Mouse (Mus musculus) mouse embryonic stem cell (cell line): ENCODE data around the gene Ndufa4l2.

Source experiments
- in situ Hi-C, 2 experiments: fragments of 300-500 bp; cut with MboI; formaldehyde crosslinking; loops; 1 replicate in 1 of 2; 3 replicates in 1 of 2; pipeline ENCODE4 v1.14.3; 2019 to 2020; ENCODE audit warnings: low sequenced_read_pairs in 2 of 2, low pct_unique_long_range_greater_than_20kb in 1 of 2, mixed read lengths in 1 of 2; ENCODE audit not compliant: unreplicated experiment in 1 of 2

Gene Ndufa4l2

DNA sequence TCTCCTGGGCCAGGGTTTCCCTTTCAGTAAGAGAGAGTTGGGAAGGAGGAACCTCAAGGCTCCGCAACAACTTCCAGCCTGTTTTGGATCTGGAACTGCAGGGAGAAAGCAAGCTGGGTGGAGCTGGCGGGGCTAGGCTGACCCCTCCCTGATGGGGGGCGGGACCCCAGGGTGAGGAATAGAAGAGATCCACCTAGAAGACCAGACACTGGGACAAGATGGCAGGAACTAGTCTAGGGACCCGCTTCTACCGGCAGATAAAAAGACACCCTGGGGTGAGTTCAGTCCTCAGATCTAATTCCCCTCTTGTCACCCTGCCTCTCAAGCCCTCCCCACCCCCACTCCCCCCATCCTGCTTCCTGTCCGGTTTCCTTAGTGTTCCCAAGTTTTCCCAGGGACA is at the start of gene Ndufa4l2:
Ndufa4l2 (plus strand) TSS at position 204 of the 400 bp plus-strand sequence.
- in situ Hi-C loops: no loop called here

DNA sequence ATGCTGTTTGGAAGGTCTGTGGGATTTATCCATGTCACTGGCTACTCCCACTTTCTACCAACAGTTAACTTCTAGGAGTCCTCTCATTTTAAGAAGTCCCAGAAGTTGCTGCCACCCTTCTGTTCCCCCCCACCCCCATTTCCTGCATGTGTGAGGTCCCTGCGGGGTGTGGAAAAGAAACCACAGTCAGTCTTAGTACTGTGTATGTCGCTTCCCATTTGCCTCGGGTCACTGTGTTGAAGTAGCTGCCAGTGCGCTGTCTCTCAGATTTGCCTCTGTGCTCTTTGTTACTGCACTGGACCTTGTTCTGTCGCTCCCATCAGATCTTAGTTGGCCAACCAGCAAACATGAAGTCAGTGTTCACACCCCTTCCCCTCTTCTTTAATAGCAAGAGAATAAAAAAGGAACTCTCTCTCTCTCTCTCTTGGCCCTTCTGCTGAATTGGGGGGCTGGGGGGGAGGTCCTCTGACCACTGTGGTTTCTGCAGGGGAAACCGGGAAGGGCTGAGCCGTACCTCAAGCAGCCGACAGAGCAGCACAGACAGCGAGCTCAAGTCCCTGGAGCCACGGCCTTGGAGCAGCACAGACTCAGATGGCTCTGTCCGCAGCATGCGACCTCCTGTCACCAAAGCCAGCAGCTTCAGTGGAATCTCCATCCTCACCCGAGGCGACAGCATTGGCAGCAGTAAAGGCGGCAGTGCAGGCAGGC is 43.3 kb upstream of the Ndufa4l2 start:
- in situ Hi-C loops: no loop called here

DNA sequence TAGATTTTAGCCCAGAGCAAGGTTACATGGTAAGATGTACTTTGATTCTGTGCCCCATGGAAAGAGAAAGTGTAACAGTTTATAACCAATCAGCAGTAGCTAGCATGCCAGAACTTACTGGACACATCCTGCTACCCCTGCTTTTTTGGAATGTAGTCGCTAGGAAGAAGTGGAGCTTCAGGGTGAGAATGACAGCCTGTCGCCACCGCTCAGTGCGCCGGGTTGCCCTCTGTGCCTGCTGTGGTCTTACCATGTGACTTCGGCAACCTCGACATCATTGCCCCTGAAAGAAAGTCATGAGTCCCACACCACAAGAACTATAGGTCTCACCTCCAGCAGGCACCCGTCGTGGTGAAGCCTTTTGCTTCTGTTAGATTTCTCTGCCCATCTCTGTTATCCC is 42.0 kb upstream of the Ndufa4l2 start:
- in situ Hi-C loops: no loop called here

DNA sequence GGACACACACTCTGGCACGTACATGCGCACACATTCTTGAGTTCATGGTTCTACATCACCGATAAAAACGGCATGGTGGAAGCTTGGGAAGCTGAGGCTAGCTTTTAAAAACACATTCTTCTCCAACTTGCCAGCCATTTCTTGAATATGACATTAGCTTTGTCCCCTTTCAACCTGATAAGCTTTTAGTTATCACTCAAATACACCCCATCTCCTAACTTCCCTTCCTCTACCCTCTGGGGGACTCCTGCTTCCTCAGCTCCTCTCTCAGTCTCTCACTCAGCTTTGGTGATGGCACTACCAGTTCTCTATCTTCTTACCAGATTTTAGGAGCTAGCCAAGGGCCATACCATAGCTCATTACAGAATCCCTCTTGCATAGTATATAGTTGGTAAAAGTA is 39.6 kb upstream of the Ndufa4l2 start:
- in situ Hi-C loops: no loop called here

DNA sequence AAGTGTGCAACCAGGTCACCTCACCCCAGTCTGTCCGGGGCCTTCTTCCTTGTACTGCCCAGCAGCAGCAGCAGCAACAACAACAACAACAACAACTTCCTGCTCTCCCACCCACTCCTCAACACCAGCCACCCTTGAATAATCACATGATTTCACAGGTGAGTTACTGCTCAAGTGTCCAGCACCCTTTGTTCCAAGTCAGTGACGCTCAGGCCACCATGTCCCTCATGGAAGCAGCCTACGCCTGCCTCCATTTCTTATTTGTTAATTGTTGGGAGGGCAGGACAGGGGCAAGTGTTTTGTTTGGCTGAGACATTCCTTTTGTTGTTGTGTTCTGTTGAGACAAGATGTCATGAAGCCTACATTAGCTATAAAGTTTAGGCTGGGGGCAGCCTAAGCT is 38.2 kb upstream of the Ndufa4l2 start:
- in situ Hi-C loops: no loop called here

DNA sequence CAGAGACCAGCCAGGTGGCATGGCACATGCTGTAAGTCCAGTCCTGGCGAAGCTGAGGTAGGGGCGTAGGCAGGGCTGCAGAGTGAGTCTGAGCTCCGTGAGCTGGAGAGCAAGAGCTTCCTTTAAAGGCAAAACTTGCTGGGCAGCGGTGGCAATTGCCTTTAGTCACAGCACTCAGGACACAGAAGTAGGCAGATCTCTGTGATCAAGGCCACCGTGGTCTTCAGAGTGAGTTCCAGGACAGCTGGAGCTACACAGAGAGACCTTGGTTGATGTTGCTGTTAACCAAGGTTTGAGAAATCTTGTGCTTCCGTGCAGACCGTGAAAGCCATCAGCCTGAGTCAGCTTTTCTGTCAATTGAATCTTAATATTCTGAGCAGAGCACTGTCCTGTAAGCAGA is 37.5 kb upstream of the Ndufa4l2 start:
- in situ Hi-C loops: no loop called here

DNA sequence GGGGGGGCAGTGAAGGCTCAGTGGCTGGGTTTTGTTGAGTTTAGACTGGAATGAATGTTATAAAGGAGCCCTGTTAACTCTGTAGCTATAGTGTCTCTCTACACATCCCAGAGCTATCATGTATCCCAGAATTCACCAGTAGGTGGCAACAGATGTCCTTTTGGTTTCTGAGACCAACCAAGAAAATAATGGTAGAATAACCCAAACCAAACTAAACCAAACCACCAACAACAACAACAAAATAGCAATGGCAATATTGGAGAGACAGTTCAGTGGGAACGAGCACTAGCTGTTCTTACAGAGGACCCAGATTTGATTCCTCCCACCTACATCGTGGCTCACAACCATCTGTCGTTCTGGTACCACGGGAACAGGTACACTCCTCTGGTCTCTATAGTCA is 35.6 kb upstream of the Ndufa4l2 start:
- in situ Hi-C loops: no loop called here

DNA sequence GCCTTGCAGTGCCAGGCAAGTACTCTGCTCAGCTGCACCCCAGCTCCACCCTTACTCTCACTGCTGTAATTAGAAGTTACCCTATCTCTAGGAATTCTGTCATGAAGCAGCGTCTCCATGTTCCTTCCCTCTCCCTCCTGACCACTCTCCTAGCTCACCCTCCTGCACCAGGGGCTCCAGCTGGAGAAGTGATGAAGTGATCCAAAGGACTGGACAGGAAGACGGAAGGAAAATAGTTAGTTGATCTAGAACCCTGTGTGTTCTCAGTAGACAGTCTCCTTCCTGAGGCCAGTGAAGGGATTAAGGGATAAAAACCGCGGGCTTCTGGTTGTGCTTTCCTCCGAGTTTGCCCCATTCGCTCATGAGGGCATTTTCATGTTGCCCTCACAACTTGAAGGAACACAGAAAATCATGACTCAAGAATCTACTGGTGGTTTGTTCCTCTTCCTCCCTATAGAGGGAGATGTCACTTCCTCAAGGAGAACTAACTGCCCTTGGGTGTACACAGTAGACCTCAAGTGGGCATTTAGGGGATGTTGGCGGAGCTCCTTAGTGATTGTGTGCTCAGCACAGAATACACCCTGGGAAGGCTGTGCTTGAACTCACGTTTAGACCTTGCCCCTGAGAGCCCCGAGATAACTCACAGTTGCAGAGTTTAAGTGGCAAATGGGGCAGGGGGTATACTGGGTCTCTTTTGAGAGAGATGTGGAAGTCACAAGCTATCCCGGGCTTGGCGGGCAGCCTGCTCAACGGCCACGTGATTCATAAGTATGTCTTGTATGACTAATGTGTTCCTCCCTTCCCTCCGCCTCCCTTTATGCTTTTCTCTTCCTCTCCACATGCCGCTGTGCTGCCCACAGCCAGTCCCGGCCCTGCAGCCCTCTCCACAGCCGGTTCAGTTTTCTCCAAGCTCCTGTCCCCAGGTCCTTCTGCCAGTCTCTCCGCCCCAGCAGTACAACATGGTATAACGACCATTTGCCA is 33.6 kb upstream of the Ndufa4l2 start:
- in situ Hi-C loops: no loop called here

DNA sequence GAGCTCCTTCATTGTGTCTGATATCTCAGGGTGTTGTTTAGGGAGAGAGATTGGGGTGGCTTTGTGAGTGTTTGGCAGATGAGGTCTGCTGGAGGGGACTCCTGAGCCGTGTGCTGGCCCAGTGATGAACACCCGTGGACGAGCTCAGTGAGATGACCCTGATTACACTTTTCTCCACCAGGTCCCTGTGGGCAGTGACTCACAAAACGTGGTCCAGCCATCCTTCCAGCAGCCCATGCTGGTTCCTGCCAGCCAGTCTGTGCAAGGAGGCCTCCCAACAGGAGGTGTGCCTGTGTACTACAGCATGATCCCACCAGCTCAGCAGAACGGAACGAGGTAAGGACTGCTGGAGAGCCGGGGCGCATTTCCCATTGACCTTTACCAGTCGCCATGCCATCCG is 29.5 kb upstream of the Ndufa4l2 start:
- in situ Hi-C loops: no loop called here

DNA sequence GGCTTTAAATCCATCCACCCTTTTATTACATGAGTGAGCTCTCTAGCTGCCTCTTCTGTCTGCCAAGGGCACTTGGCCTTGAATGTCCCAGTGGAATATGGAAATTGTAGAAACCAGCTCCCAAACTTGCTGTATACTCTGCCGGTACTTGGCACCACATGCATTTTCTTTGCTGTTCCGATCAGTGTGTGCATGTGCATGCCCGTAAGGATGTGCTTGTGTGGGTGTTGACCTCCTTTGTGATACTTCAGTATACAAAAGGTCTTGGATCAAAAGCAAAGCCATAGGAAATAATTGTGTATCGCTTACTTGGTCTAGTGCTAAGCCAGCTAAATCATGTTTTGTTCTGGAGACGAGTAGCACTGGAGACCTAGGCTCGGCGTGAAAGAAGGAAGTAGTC is 25.9 kb upstream of the Ndufa4l2 start:
- in situ Hi-C loops: no loop called here

DNA sequence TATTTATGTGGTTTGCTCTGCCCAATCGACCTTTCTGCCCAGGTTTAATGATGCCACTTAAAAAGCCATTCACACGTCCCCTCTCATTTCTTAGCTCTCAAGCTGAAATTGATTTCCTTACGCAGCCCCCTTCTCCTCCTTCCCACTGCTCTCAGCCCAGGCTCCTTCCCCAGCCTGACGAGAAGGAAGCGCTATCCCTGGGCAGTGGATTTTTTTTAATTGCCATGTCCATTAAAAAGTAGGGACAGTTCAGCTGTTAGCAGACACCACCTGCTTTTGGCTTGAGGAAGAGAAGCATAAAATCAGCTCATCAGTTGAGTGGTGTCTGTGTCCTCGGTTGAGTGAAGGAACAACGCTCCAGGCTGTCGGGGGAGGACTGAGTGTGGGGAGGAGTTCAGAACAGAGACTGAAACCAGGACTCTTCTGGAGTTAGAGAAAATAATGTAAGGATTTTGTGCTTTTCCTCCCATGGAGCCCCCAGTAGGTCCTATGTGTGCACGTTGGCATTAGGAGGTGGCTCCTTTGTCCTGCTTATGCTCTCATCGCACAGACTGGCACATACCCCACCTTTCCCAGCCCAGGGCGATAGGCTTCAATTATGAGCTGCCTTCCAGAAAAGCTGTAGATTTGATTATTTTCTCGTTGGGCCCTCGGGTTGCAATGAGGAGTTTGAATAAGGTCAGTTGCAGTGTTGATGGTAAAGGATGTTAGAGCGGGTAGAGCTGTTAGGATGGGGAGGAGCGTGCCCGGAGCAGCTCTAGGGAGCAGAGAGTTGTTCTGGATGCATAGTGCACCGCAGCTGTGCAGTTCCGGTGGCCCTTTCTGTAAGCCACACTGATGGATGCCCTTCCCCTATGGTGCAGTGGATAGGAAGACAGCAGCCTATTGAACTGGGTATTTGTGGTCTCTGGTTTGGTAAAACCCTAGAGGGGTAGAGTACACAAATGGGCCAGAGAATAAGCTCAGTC is 24.3 kb upstream of the Ndufa4l2 start:
- in situ Hi-C loops: no loop called here

DNA sequence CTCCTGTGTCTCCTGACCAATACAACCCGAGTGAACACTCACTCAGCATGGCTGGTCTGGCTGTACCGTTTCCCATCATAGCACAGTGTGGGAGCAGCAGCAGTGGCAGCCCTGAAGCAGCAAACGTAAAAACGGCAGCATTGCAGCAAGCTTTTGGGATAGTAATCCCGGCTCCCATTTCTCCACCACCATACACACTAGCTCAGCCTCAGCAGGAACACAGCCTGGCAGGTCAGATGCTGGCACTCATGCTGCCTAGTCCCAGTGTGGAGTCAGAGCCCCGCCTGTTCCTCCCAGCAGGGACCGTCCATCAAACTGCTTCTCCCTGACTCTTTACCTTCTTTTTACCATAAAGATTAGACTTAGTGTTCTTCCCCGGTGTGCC is 23.6 kb upstream of the Ndufa4l2 start:
- in situ Hi-C loops: no loop called here

DNA sequence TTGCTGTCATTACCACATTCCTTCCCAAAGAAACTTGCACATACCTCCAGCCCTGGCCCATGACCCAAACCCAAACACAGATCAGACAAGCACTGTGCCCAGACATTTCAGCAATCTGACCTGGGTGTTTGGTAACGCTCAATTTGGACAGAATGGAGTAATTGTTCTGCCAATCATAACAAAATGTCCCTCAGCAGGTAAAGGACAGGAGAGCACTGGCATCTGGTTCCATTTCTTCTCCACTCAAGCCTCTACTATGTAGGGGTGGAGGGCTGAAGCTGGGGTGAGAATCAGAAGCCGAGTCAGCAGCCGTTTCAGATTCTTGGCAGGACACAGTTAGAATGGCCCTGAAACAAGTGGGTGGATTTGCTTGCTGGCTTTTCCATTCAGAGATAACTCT is 22.6 kb upstream of the Ndufa4l2 start:
- in situ Hi-C loops: no loop called here

DNA sequence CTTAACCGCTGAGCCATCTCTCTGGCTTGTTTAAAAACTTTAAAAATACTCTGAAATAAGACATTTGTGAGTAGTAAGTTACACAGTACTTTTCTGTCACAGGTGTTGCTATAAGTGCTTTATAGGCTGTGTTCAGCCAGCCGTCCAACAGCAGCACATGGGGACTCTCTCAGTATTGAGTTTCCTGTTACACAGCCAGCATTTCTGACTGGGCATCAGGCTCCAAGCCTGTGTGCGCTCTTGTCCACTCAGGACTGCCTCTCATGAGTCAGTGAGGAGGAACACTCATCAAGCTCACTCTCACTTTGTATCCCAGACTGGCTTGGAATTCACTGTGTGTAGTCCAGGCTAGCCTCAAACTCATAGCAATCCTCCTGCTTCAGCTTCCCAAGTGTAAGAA is 18.6 kb upstream of the Ndufa4l2 start:
- in situ Hi-C loops: no loop called here

DNA sequence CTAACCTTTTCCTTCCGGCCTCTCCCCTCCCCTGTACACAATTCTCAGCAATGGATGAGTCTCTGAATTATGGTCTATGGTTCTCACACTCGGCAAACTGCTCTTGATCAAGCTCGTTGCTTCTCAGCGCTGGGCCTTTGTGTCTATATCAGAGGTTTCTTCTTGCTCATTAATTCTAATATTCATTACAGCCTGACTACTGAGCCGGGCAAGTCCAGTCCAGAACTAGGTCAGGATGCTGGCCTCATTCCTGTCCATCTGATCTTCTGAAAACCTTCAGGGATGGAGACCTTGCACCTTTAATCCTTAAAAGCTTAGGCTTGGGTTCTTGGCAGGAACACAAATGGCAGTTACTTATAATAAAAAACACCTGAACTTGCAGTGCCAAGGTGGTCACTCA is 15.3 kb upstream of the Ndufa4l2 start:
- in situ Hi-C loops: no loop called here

DNA sequence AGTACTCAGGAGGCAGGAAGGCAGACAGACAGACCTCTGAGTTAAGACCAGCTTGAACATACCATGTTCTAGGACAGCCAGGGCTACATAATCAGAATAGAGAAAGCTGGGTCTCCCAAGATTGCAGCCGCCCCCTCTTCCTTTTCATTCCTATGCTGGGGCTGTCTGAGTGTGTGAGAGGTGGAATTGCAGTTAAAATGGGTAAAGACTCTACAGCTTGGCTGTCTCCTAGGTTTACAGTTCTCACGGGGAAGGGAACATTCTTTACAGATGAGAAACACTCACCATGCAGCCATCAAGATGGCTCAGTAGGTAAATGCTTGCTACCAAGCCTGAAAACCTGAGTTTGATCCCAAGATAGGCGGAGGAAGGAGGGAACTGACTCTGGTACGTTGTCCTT is 14.7 kb upstream of the Ndufa4l2 start:
- in situ Hi-C loops: no loop called here

DNA sequence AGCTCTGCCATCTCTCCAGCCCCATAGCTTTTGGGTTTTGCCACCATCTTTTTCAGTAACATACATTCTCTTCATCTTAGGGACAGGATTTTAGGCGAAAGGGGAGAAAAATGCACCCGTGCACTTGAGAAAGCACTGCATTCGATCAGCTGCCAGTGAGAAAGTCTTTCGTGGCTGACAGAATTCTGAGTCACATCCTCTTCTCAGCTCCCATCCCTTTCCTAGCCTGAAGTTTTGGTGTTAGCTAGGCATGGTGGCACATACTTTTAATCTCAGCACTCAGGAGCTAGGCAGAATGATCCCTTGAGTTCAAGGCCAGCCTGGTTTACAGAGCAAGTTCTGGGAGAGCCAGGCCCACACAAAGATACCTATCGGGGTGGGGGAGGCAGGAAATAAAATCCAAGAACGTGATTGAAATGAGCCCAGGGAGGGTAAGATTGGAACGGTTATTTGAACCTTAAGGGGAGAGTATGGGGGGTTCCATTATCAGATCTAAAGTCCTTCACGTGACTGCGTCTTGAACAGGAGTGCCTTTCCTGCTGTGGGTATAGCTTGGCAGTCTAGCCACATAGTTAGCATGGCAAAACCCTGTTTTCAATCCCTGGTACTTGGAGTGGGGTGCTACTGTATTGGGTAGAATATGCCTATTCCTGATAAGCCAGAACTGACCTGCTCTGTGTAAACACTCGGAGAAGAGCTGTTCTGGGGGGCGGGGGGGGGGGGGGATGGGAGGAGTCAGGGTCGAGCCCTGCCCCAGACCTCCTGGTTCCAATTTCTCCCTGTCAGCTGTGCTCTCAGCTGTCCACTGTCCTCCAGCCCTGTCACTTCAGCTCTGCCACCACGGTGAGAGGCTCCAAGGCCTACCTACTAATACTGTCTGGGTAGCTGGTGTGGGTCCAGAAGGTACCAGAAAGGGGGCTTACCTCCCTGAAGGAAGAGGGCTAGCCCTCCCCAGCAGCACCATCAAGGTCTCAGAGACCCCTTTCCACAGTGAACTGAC is 13.6 kb upstream of the Ndufa4l2 start, which contains the start of gene Stac3:
Stac3 (plus strand) TSS at position 793 of the 1,000 bp plus-strand sequence.
- in situ Hi-C loops: no loop called here
